Mouse (Mus musculus): ENCODE measurements around the gene Uqcc2.
A peak's percentile ranks its signal among the peaks of the same experiment; 100 is the strongest.

Uqcc2 gene

GRCm38 (mm10) chr17:27121781-27122180 lies 11.9 kb downstream of the Uqcc2 start:
- no peak for DNase-seq

DNA sequence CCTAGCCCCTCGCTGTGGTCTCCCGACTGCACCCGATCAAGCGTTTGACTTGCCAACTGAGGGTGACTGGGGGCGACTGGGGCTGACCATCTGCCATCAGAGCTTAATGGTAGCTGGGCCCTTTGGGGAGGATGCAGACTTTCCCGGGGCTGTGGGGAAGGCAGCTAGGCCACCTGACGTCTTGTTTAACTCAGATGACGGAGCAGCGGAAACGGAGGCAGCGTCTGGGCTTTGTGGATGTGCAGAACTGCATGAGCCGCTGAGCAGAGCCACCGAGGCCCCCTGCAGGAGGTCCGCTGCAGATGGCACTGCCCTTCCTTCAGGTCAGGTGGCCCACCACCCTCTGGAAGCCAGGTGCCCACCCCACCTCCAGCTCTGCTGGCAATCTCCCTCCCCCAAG lies 12.4 kb downstream of the Uqcc2 start:
- peak; percentile 31 for DNase-seq

GRCm38 (mm10) chr17:27120561-27121024 lies 13.1 kb downstream of the Uqcc2 start:
- peak; percentile 79 for DNase-seq

- DNase-seq: no peak
Observed at GRCm38 (mm10) chr17:27119954-27120353, 13.8 kb downstream of the Uqcc2 start.

DNA sequence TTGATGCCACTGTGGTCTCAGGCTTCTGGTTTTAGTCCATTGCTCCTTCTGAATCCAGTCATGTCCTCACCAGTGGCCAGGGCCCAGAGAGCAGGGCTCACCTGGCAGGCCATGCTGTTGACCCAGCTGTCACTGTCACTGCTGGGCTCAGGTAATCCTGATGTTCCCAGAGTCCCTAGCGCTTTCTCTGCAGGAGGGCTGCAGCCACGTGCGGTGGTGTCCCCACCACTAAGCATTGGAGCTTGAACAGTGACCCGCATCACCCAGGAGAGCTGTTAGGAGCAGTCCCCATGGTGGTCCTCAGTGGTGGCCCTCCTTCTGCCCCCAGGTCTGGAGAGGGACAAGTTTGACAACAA lies 14.2 kb downstream of the Uqcc2 start:
- no peak for DNase-seq

- no peak for DNase-seq
Observed at GRCm38 (mm10) chr17:27118676-27119539, 14.8 kb downstream of the Uqcc2 start.

GRCm38 (mm10) chr17:27110072-27110471 lies 23.6 kb downstream of the Uqcc2 start:
- DNase-seq: no peak

DNA sequence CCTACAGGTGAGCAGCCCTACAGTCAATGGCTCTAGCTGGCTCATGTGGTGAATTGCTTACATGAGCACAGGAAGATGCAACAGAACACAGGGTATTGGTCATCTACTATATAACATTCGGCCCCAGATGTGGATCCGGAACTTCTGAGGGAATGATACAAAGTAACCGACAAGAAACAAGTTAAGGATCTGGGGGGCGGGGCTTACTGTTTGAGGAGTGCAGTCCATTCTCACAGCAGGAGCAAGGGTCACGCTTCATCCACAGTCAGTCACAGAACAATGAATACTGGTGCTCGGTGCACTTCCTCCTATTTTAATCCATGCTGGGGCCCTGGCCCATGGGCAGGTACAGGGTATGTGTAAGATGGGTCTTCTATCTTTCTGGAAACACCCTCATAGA lies 25.8 kb downstream of the Uqcc2 start:
- no peak for DNase-seq

DNA sequence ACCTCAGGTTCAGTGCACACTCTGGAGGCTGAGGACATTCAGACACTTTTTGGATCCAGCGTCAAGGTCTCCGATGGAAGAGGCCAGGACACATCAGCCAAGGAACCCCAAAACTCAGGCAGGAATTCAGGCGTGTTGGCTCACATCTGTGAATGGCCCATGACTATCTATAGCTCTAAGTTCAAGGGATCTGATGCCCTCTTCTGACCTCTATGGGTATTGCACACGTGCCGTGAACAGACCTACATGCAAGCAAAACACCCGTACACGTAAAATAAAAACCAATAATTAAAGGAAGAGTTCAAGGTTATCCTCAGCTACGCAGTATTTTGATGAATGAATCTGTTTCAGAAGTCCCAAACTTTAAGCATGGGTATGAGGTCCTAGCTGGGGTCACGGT lies 27.0 kb downstream of the Uqcc2 start:
- DNase-seq: no peak

GRCm38 (mm10) chr17:27105698-27106470 lies 27.8 kb downstream of the Uqcc2 start:
- no peak for DNase-seq

DNA sequence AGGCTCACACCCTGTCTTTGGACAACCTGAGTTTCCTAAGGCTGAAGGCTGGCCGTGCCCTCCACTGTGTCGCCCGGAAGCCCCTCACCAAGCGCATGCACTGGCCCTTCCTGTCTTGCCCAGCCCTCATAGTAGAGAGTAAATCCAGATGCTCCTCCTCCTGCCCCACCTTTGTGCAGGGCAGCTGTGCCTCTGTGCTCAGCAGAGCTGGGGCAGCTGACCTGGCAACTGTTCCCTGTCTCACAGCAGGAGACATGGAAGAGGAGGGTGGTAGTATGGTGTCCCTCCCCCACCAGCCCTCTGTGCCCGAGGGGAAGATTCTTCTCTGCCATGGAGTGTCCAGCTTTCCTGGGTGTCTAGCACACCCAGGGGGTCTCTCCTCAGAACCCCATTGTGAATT lies 32.0 kb downstream of the Uqcc2 start:
- no peak for DNase-seq

DNA sequence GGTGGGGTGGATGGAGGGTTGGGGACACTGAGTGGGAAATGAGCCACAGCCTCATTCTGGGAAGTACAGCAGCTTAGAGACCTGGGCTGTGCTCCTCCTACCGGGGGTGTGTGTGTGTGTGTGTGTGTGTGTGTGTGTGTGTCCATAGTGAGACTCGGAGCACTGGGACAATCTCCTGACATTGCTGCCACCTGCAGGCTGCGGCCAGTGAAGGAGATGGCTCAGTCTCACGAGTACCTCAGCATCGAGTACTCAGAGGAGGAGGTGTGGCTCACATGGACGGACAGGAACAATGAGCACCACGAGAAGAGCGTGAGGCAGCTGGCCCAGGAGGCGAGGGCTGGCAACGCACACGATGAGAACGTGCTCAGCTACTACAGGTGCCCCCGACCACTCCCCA lies 38.0 kb downstream of the Uqcc2 start:
- peak; percentile 36 for DNase-seq

- DNase-seq: no peak
Observed at GRCm38 (mm10) chr17:27090068-27090467, 43.6 kb downstream of the Uqcc2 start.

GRCm38 (mm10) chr17:27087426-27087825 lies 46.3 kb downstream of the Uqcc2 start:
- peak; percentile 22 for DNase-seq

GRCm38 (mm10) chr17:27085676-27086075 lies 48.0 kb downstream of the Uqcc2 start:
- DNase-seq: peak; percentile 78

GRCm38 (mm10) chr17:27083601-27084000 lies 50.1 kb downstream of the Uqcc2 start:
- no peak for DNase-seq

GRCm38 (mm10) chr17:27082796-27083195 lies 50.9 kb downstream of the Uqcc2 start:
- DNase-seq: no peak

- DNase-seq: no peak
Observed at GRCm38 (mm10) chr17:27081868-27082267, 51.8 kb downstream of the Uqcc2 start.

DNA sequence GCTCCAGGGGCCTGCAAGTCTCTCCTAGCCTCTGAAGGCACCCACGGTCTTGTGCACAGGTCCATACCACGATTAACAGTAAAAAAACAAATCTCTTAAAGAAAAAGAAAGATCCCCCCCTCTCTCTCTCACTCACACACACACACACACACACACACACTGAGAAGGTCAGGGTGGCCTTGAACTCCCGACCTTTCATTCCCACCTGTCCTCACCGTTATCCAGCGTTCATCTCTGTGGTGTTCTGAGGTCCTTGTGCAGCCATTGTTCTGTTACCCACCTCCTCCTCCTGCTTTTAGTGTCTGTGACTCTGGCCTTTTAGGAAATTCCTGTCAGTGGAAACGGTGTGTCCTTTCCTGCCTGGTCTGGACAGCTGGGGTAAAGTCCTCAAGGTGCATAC lies 55.2 kb downstream of the Uqcc2 start:
- no peak for DNase-seq

DNA sequence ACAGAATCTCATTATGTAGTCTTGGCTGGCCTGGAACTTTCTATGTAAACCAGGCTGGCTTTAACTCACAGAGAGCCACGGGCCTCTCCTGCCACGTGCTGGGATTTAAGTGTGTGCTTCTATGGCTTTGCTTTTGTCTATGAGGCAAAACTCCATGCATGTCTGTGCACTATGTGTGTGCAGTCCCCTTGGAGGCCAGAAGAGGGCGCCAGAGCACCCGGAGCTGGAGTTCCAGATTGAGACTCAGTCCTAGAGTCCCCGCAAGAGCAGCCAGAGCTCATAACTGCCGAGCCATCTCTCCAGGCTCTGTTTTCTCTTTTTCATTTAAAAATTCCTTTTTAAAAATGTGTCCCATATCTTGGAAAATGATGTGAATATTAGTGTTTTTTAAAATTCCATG lies 55.8 kb downstream of the Uqcc2 start:
- no peak for DNase-seq

- DNase-seq: no peak
Observed at GRCm38 (mm10) chr17:27077133-27077532, 56.6 kb downstream of the Uqcc2 start.

GRCm38 (mm10) chr17:27074849-27075745 lies 58.6 kb downstream of the Uqcc2 start:
- no peak for DNase-seq

DNA sequence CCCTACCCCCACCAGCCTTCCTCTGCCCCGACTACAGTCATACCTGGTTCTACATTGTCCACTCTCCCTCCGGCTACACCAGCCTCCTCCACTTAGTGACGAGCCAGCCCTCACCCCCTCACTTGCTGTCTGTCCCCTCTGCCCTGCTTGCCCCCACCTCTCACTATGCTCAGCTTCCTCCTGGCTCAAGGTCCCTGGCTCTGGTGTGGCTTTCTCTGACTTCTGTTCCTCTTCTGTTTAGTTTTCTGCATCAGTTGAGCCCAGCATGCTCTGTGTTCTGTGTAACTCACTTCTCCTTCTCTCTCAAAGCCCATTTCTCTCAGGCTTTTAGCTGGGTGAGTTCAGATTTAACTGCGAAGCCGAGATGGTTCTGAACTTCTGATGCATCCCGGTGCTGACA lies 59.5 kb downstream of the Uqcc2 start:
- DNase-seq: no peak

Data from right cerebral cortex, postnatal 4 days (tissue).